ENCODE assay signal across 1 mouse cellular context in genomic region chr17:48447675-48448074, GRCm38 (mm10).
A peak's percentile ranks its signal among the peaks of the same experiment; 100 is the strongest.
TF ChIP-seq lines count a peak whose summit lies in the region.

No protein-coding gene starts in this region.

TF ChIP-seq in CH12.LX, 34 proteins besides CTCF, POLR2A, EP300 and RAD21:
- TF ChIP-seq CHD1 (IDR thresholded peaks at IDR 0.05; ENCODE audit: low read depth, low read length) (no peak), MAFK (IDR thresholded peaks at IDR 0.05; ENCODE audit: insufficient replicate concordance, low read length) (peak; percentile 67; the same call in 1 of the 2 replicates)
